Mouse (Mus musculus) midbrain, embryonic 10.5 days (tissue): Measurements from ENCODE around the gene Rnaseh1. TPM values are rescaled to one million over a fixed set of nuclear protein-coding genes. Genes with fewer than 3 reads are reported as not detected.
A peak's percentile ranks its signal among the peaks of the same experiment; 100 is the strongest.

Source experiments
- DNase-seq: peaks from one replicate; pipeline ENCODE4 v3.0.0-alpha.2; 2017; ENCODE audit warnings: low spot score
- H3K27ac ChIP-seq: fragments of 300-500 bp; sonication (generic); replicated peaks from 2 replicates; pipeline ENCODE4 v1.5.1; 2016; ENCODE audit warnings: mild to moderate bottlenecking
- H3K27me3 ChIP-seq: fragments of 300-500 bp; sonication (generic); 2 replicates; pipeline ENCODE4 v1.6.1; 2016; ENCODE audit warnings: low read depth, mild to moderate bottlenecking; ENCODE audit not compliant: poor library complexity, severe bottlenecking
- H3K36me3 ChIP-seq: fragments of 300-500 bp; sonication (generic); 2 replicates; pipeline ENCODE4 v1.6.1; 2016; ENCODE audit warnings: mild to moderate bottlenecking, moderate library complexity
- H3K4me1 ChIP-seq: fragments of 300-500 bp; sonication (generic); 2 replicates; pipeline ENCODE4 v1.6.1; 2016
- H3K4me3 ChIP-seq: fragments of 300-500 bp; sonication (generic); 2 replicates; pipeline ENCODE4 v1.5.1; 2016; ENCODE audit warnings: mild to moderate bottlenecking, moderate library complexity
- H3K9me3 ChIP-seq: fragments of 300-500 bp; sonication (generic); replicated peaks from 2 replicates; pipeline ENCODE4 v1.6.1; 2016; ENCODE audit warnings: mild to moderate bottlenecking
- WGBS: fragments of 180-500 bp; shearing (Covaris S2); methylation state at CpG from one replicate; pipeline ENCODE4 v1.1.7; 2016; 5-methylcytosine and 5-hydroxymethylcytosine counted together
- microRNA-seq: library from miRNA; unstranded; fragments of <30 nt; microRNA quantifications from one replicate; pipeline ENCODE4, GENCODE M21; 2017
- polyA plus RNA-seq: library from polyadenylated mRNA; unstranded; fragments of >200 nt; fragmentation: Nextera tagmentation; extraction: Ambion mirVana; gene quantifications from 2 replicates; pipeline ENCODE4 v1.2.1, GENCODE M21; 2016

Gene Rnaseh1
- polyA plus RNA-seq, 1 experiment from 2014 or later = 34.1 TPM

- Histone ChIP-seq H3K4me1 (peaks cover 42% of the 10 kb centered on the region), H3K27ac (peak overlapping the region; percentile 78; the same call in 1 of the 2 replicates), H3K9me3 (no peaks in the 10 kb centered on the region), H3K27me3 (peaks cover 7% of the 10 kb centered on the region), H3K4me3 (no peak overlapping the region), H3K36me3 (peaks cover 20% of the 10 kb centered on the region)
- no peak for DNase-seq
- WGBS = 86% methylated on average over 19 of the region's 19 CpGs
Measured at GRCm38 (mm10) chr12:28700561-28701025, 51.2 kb downstream of the Rnaseh1 start.

- WGBS = 93% methylated on average over 11 of the region's 11 CpGs
- DNase-seq = no peak
- Histone ChIP-seq H3K9me3 (no peaks in the 10 kb centered on the region), H3K4me1 (peaks cover 43% of the 10 kb centered on the region), H3K27ac (no peak overlapping the region), H3K4me3 (no peak overlapping the region), H3K36me3 (peaks cover 13% of the 10 kb centered on the region), H3K27me3 (peaks cover 14% of the 10 kb centered on the region)
Measured at GRCm38 (mm10) chr12:28701302-28701701, 51.9 kb downstream of the Rnaseh1 start.

DNA sequence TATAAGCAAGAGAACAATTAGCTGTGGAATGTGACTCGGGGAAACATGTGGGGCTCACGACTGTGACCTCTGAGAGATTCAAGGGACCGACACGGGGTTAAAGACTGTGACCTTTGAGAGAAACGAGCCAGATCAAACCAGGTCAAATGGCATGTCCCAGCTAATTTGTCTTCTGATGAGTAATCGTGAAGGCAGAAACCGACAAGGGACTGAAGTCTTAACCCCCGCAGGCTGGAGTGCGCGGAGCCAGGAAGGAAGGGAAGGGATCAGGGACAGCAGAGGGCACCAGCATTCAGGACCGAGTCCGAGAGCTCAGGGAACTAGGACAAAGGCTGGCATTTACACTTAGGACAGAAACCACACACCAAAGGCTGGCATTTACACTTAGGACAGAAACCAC lies 55.0 kb downstream of the Rnaseh1 start:
- Histone ChIP-seq H3K4me3 (no peak overlapping the region), H3K27ac (peak overlapping the region; percentile 72)

GRCm38 (mm10) chr12:28705204-28705603 lies 55.8 kb downstream of the Rnaseh1 start:
- H3K27me3 ChIP-seq = peaks cover 26% of the 10 kb centered on the region
- 91% methylated on average over 6 of the region's 6 CpGs for WGBS

More for the DNA sequence above, 55.0 kb downstream of the Rnaseh1 start:
- Histone ChIP-seq H3K9me3 (no peaks in the 10 kb centered on the region), H3K4me1 (peaks cover 32% of the 10 kb centered on the region), H3K36me3 (peaks cover 13% of the 10 kb centered on the region), H3K27me3 (peaks cover 26% of the 10 kb centered on the region)
- 7% methylated on average over 12 of the region's 12 CpGs for WGBS
- peak; percentile 39 for DNase-seq

GRCm38 (mm10) chr12:28708154-28708553 lies 58.8 kb downstream of the Rnaseh1 start:
- 92% methylated on average over 4 of the region's 4 CpGs for WGBS
- Histone ChIP-seq H3K4me1 (peaks cover 22% of the 10 kb centered on the region), H3K36me3 (peaks cover 45% of the 10 kb centered on the region), H3K4me3 (no peak overlapping the region), H3K27me3 (peaks cover 22% of the 10 kb centered on the region), H3K9me3 (no peaks in the 10 kb centered on the region), H3K27ac (no peak overlapping the region)
- DNase-seq = no peak

More at GRCm38 (mm10) chr12:28705204-28705603, 55.8 kb downstream of the Rnaseh1 start:
- Histone ChIP-seq H3K4me1 (peaks cover 28% of the 10 kb centered on the region), H3K4me3 (no peak overlapping the region), H3K36me3 (peaks cover 22% of the 10 kb centered on the region), H3K9me3 (no peaks in the 10 kb centered on the region), H3K27ac (no peak overlapping the region)
- no peak for DNase-seq

Small RNAs within 50 kb of the gene (microRNA-seq; reads per million reads assigned to microRNA genes)
- not detected for gene Mir6937

Other genes with a start within 250 kb of the Rnaseh1 start
- gene Dcdc2c, start 97.2 kb upstream of the Rnaseh1 start, polyA plus RNA-seq = 0.14 and 0.15 TPM in 2 replicates
- gene Allc, start 67.1 kb upstream of the Rnaseh1 start, polyA plus RNA-seq = not detected in 2 replicates
- 0.12 and 0.17 TPM in 2 replicates for gene Colec11, start 26.2 kb upstream of the Rnaseh1 start, polyA plus RNA-seq
- gene Rps7, start 13.6 kb upstream of the Rnaseh1 start, polyA plus RNA-seq = 553 and 647 TPM in 2 replicates
- 43.3 and 48.1 TPM in 2 replicates for gene Adi1, start 25.6 kb downstream of the Rnaseh1 start, polyA plus RNA-seq
- gene Trappc12, start 100.9 kb downstream of the Rnaseh1 start, polyA plus RNA-seq = 36.3 and 40.1 TPM in 2 replicates
- gene Eipr1, start 102.2 kb downstream of the Rnaseh1 start, polyA plus RNA-seq = 45.5 and 48.0 TPM in 2 replicates